Mouse (Mus musculus): ENCODE measurements around the gene Ikzf5. TPM values are rescaled to one million over a fixed set of nuclear protein-coding genes. Genes with fewer than 3 reads are reported as not detected.
"Not testable (repeated sequence)": the region's sequence is repeated elsewhere in the genome, so short reads cannot be mapped to it uniquely, and the experiment has no call there.

Gene Ikzf5
- polyA plus RNA-seq, 1 experiment from 2014 or later = 9.9 TPM

- Histone ChIP-seq H3K4me1 (peaks cover 44% of the 10 kb centered on the region), H3K27ac (replicated peaks) (no peak overlapping the region), H3K4me3 (replicated peaks) (peak overlapping the region; percentile 98), H3K9me3 (replicated peaks) (no peaks in the 10 kb centered on the region), H3K9ac (replicated peaks) (peak overlapping the region; percentile 93), H3K36me3 (no peaks in the 10 kb centered on the region), H3K4me2 (peak overlapping the region; percentile 79), H3K27me3 (replicated peaks) (no peaks in the 10 kb centered on the region)
- WGBS = 5% methylated on average over 16 of the region's 16 CpGs
- 0 out of 2 replicates have a peak, but pooled peaks have one; percentile 12 for ATAC-seq (ENCODE audit: low FRiP score)
Observed at GRCm38 (mm10) chr7:131409321-131409987, 867 bp downstream of the Ikzf5 start.

- ATAC-seq (ENCODE audit: low FRiP score); H3K4me1 ChIP-seq; H3K9me3 ChIP-seq (replicated peaks); H3K27ac ChIP-seq (replicated peaks); H3K9ac ChIP-seq (replicated peaks); H3K4me2 ChIP-seq; H3K27me3 ChIP-seq (replicated peaks); H3K4me3 ChIP-seq (replicated peaks): not testable (repeated sequence)
- H3K36me3 ChIP-seq = peaks cover 19% of the 10 kb centered on the region
- 89% methylated on average over 7 of the region's 7 CpGs for WGBS
Observed at GRCm38 (mm10) chr7:131391761-131392160, 18.6 kb downstream of the Ikzf5 start.

- peak overlapping the region; percentile 90; the same call in 1 of the 2 replicates for H3K9ac ChIP-seq (replicated peaks)
- 0 out of 2 replicates have a peak, but pooled peaks cover 6% of the 10 kb centered on the region for H3K36me3 ChIP-seq
- no peaks in the 10 kb centered on the region for H3K9me3 ChIP-seq (replicated peaks)
- peaks cover 11% of the 10 kb centered on the region for H3K4me1 ChIP-seq
- peak overlapping the region; percentile 75 for H3K4me3 ChIP-seq (replicated peaks)
- H3K27me3 ChIP-seq (replicated peaks) = no peaks in the 10 kb centered on the region
- peak overlapping the region; percentile 94; the same call in 1 of the 2 replicates for H3K27ac ChIP-seq (replicated peaks)
- peak overlapping the region; percentile 65 for H3K4me2 ChIP-seq
- WGBS = 70% methylated on average over 9 of the region's 9 CpGs
- no peak for ATAC-seq (ENCODE audit: low FRiP score)
Observed at GRCm38 (mm10) chr7:131371880-131372651, 38.3 kb downstream of the Ikzf5 start.

- WGBS = 7% methylated on average over 9 of the region's 9 CpGs
- ATAC-seq (ENCODE audit: low FRiP score) = no peak; the same call in none of the 2 replicates
- no peaks in the 10 kb centered on the region for H3K9me3 ChIP-seq (replicated peaks)
- peak overlapping the region; percentile 94 for H3K27ac ChIP-seq (replicated peaks)
- H3K4me2 ChIP-seq = peak overlapping the region; percentile 65
- peaks cover 11% of the 10 kb centered on the region for H3K4me1 ChIP-seq
- peak overlapping the region; percentile 90 for H3K9ac ChIP-seq (replicated peaks)
- H3K27me3 ChIP-seq (replicated peaks) = no peaks in the 10 kb centered on the region
- 0 out of 2 replicates have a peak, but pooled peaks cover 6% of the 10 kb centered on the region for H3K36me3 ChIP-seq
- peak overlapping the region; percentile 75 for H3K4me3 ChIP-seq (replicated peaks)
Observed at GRCm38 (mm10) chr7:131371470-131371860, 38.9 kb downstream of the Ikzf5 start.

GRCm38 (mm10) chr7:131370648-131371469 lies 39.5 kb downstream of the Ikzf5 start, which contains the start of gene Pstk:
Gene Pstk, plus strand, starts transcription at chr7:131371141.
- Histone ChIP-seq H3K36me3 (0 out of 2 replicates have a peak, but pooled peaks cover 6% of the 10 kb centered on the region), H3K9me3 (replicated peaks) (no peaks in the 10 kb centered on the region), H3K9ac (replicated peaks) (peak within 1 kb of the TSS; percentile 90), H3K27ac (replicated peaks) (peak within 1 kb of the TSS; percentile 94), H3K4me3 (replicated peaks) (peak within 1 kb of the TSS; percentile 75), H3K4me1 (peaks cover 11% of the 10 kb centered on the region), H3K4me2 (peak within 1 kb of the TSS; percentile 65), H3K27me3 (replicated peaks) (no peaks in the 10 kb centered on the region)
- peak; percentile 94 for ATAC-seq (ENCODE audit: low FRiP score)
- 5% methylated on average over 47 of the region's 47 CpGs for WGBS

- no peak overlapping the region for H3K27ac ChIP-seq (replicated peaks)
- ATAC-seq (ENCODE audit: low FRiP score) = no peak
- WGBS = 94% methylated on average over 8 of the region's 8 CpGs
- no peak overlapping the region for H3K4me2 ChIP-seq
- H3K27me3 ChIP-seq (replicated peaks) = no peaks in the 10 kb centered on the region
- H3K9me3 ChIP-seq (replicated peaks) = no peaks in the 10 kb centered on the region
- H3K9ac ChIP-seq (replicated peaks) = no peak overlapping the region
- H3K36me3 ChIP-seq = peaks cover 3% of the 10 kb centered on the region; the same call in 1 of the 2 replicates
- H3K4me3 ChIP-seq (replicated peaks) = no peak overlapping the region
- peaks cover 17% of the 10 kb centered on the region for H3K4me1 ChIP-seq
Observed at GRCm38 (mm10) chr7:131364131-131364530, 46.2 kb downstream of the Ikzf5 start.

- H3K4me1 ChIP-seq = peaks cover 17% of the 10 kb centered on the region
- peak within 1 kb of the TSS; percentile 89 for H3K27ac ChIP-seq (replicated peaks)
- WGBS = under 1% methylated on average over 55 of the region's 55 CpGs
- peak; percentile 97 for ATAC-seq (ENCODE audit: low FRiP score)
- H3K4me3 ChIP-seq (replicated peaks) = peak within 1 kb of the TSS; percentile 84
- peak within 1 kb of the TSS; percentile 83 for H3K9ac ChIP-seq (replicated peaks)
- H3K9me3 ChIP-seq (replicated peaks) = no peaks in the 10 kb centered on the region
- H3K4me2 ChIP-seq = peak within 1 kb of the TSS; percentile 96
- no peaks in the 10 kb centered on the region for H3K27me3 ChIP-seq (replicated peaks)
- H3K36me3 ChIP-seq = peaks cover 13% of the 10 kb centered on the region
Observed at GRCm38 (mm10) chr7:131362615-131363300, 47.6 kb downstream of the Ikzf5 start, which contains the start of gene 2310057M21Rik. Gene 2310057M21Rik, minus strand, starts transcription at chr7:131362759.

- peak overlapping the region; percentile 96 for H3K4me2 ChIP-seq
- H3K9ac ChIP-seq (replicated peaks) = peak overlapping the region; percentile 83
- peak; percentile 83 for ATAC-seq (ENCODE audit: low FRiP score)
- H3K27me3 ChIP-seq (replicated peaks) = no peaks in the 10 kb centered on the region
- H3K36me3 ChIP-seq = peaks cover 18% of the 10 kb centered on the region
- peak overlapping the region; percentile 89 for H3K27ac ChIP-seq (replicated peaks)
- H3K9me3 ChIP-seq (replicated peaks) = no peaks in the 10 kb centered on the region
- peak overlapping the region; percentile 84 for H3K4me3 ChIP-seq (replicated peaks)
- under 1% methylated on average over 35 of the region's 35 CpGs for WGBS
- peaks cover 17% of the 10 kb centered on the region for H3K4me1 ChIP-seq
Observed at GRCm38 (mm10) chr7:131362269-131362614, 48.1 kb downstream of the Ikzf5 start.

GRCm38 (mm10) chr7:131356105-131356504 lies 54.2 kb downstream of the Ikzf5 start:
- ATAC-seq (ENCODE audit: low FRiP score) = no peak
- no peak overlapping the region for H3K27ac ChIP-seq (replicated peaks)
- H3K4me1 ChIP-seq = peaks cover 3% of the 10 kb centered on the region
- no peak overlapping the region for H3K4me2 ChIP-seq
- peaks cover 51% of the 10 kb centered on the region for H3K36me3 ChIP-seq
- 98% methylated on average over 13 of the region's 13 CpGs for WGBS
- no peak overlapping the region for H3K4me3 ChIP-seq (replicated peaks)
- no peaks in the 10 kb centered on the region for H3K27me3 ChIP-seq (replicated peaks)
- no peak overlapping the region for H3K9ac ChIP-seq (replicated peaks)
- no peaks in the 10 kb centered on the region for H3K9me3 ChIP-seq (replicated peaks)

- H3K9me3 ChIP-seq (replicated peaks) = no peaks in the 10 kb centered on the region
- no peak overlapping the region for H3K4me2 ChIP-seq
- H3K27me3 ChIP-seq (replicated peaks) = no peaks in the 10 kb centered on the region
- no peak for ATAC-seq (ENCODE audit: low FRiP score)
- H3K4me1 ChIP-seq = no peaks in the 10 kb centered on the region
- H3K9ac ChIP-seq (replicated peaks) = no peak overlapping the region
- H3K27ac ChIP-seq (replicated peaks) = no peak overlapping the region
- 49% methylated on average over 7 of the region's 7 CpGs for WGBS
- H3K4me3 ChIP-seq (replicated peaks) = no peak overlapping the region
- H3K36me3 ChIP-seq = peaks cover 39% of the 10 kb centered on the region
Observed at GRCm38 (mm10) chr7:131345856-131346541, 64.3 kb downstream of the Ikzf5 start.
